Mouse (Mus musculus): ENCODE results near the gene Tk1. TPM values are rescaled to one million over a fixed set of nuclear protein-coding genes. Genes with fewer than 3 reads are reported as not detected.
"Not testable (repeated sequence)": the region's sequence is repeated elsewhere in the genome, so short reads cannot be mapped to it uniquely, and the experiment has no call there.

Gene Tk1
- polyA plus RNA-seq, 1 experiment: 79.4 TPM

- no peak for DNase-seq (ENCODE audit: low read depth, low spot score)
- 16% methylated on average over 5 of the region's 5 CpGs for WGBS
Measured at GRCm38 (mm10) chr11:117826164-117826563, 272 bp upstream of the Tk1 start.

- DNase-seq (ENCODE audit: low read depth, low spot score): no peak
- WGBS: 1% methylated on average over 23 of the region's 23 CpGs
Measured at GRCm38 (mm10) chr11:117824060-117824969, 1.6 kb downstream of the Tk1 start.

GRCm38 (mm10) chr11:117823411-117823810, 2.5 kb downstream of the Tk1 start:
- DNase-seq (ENCODE audit: low read depth, low spot score): no peak
- WGBS: 43% methylated on average over 6 of the region's 6 CpGs

- 21% methylated on average over 7 of the region's 7 CpGs for WGBS
- DNase-seq (ENCODE audit: low read depth, low spot score): no peak
Measured at GRCm38 (mm10) chr11:117822728-117823241, 3.1 kb downstream of the Tk1 start.

- WGBS: 72% methylated on average over 9 of the region's 9 CpGs
- no peak for DNase-seq (ENCODE audit: low read depth, low spot score)
Measured at GRCm38 (mm10) chr11:117821868-117822267, 4.0 kb downstream of the Tk1 start.

- no peak for DNase-seq (ENCODE audit: low read depth, low spot score)
- 39% methylated on average over 7 of the region's 7 CpGs for WGBS
Measured at GRCm38 (mm10) chr11:117820173-117820572, 5.7 kb downstream of the Tk1 start.

GRCm38 (mm10) chr11:117819095-117819494, 6.8 kb downstream of the Tk1 start:
- DNase-seq (ENCODE audit: low read depth, low spot score): no peak
- WGBS: 41% methylated on average over 8 of the region's 8 CpGs

- WGBS: 63% methylated on average over 13 of the region's 13 CpGs
- DNase-seq (ENCODE audit: low read depth, low spot score): no peak
Measured at GRCm38 (mm10) chr11:117816389-117816996, 9.4 kb downstream of the Tk1 start.

GRCm38 (mm10) chr11:117815850-117816249, 10.0 kb downstream of the Tk1 start:
- not testable (repeated sequence) for DNase-seq (ENCODE audit: low read depth, low spot score)
- WGBS: 79% methylated on average over 9 of the region's 9 CpGs

- no peak for DNase-seq (ENCODE audit: low read depth, low spot score)
- 74% methylated on average over 6 of the region's 6 CpGs for WGBS
Measured at GRCm38 (mm10) chr11:117814704-117815366, 11.1 kb downstream of the Tk1 start.

GRCm38 (mm10) chr11:117813867-117814266, 12.0 kb downstream of the Tk1 start:
- WGBS: 29% methylated on average over 5 of the region's 5 CpGs
- DNase-seq (ENCODE audit: low read depth, low spot score): no peak

GRCm38 (mm10) chr11:117810401-117811046, 15.4 kb downstream of the Tk1 start:
- DNase-seq (ENCODE audit: low read depth, low spot score): no peak
- WGBS: under 1% methylated on average over 21 of the region's 21 CpGs

GRCm38 (mm10) chr11:117809407-117810311, 16.2 kb downstream of the Tk1 start, which contains the start of the genes Gm20708 and Syngr2:
Gene Gm20708 (plus strand): TSS chr11:117809668.
Gene Syngr2 (plus strand): TSS chr11:117809668.
- under 1% methylated on average over 75 of the region's 75 CpGs for WGBS
- no peak for DNase-seq (ENCODE audit: low read depth, low spot score)

GRCm38 (mm10) chr11:117806781-117807180, 19.1 kb downstream of the Tk1 start:
- 94% methylated on average over 6 of the region's 6 CpGs for WGBS
- no peak for DNase-seq (ENCODE audit: low read depth, low spot score)

GRCm38 (mm10) chr11:117803166-117803688, 22.7 kb downstream of the Tk1 start:
- WGBS: 45% methylated on average over 3 of the region's 3 CpGs
- no peak for DNase-seq (ENCODE audit: low read depth, low spot score)

- WGBS: 87% methylated on average over 7 of the region's 7 CpGs
- no peak for DNase-seq (ENCODE audit: low read depth, low spot score)
Measured at GRCm38 (mm10) chr11:117801650-117802049, 24.2 kb downstream of the Tk1 start.

GRCm38 (mm10) chr11:117800038-117800437, 25.9 kb downstream of the Tk1 start:
- DNase-seq (ENCODE audit: low read depth, low spot score): no peak
- 88% methylated on average over 7 of the region's 7 CpGs for WGBS

- WGBS: 73% methylated on average over 5 of the region's 5 CpGs
- no peak for DNase-seq (ENCODE audit: low read depth, low spot score)
Measured at GRCm38 (mm10) chr11:117799174-117799573, 26.7 kb downstream of the Tk1 start.

Measured in large intestine, adult 2 months (tissue).